Mouse (Mus musculus) ES-E14 (cell line): Measurements from ENCODE around the gene Cadm1. TPM values are rescaled to one million over a fixed set of nuclear protein-coding genes. Genes with fewer than 3 reads are reported as not detected.

ENCODE experiments used
- DNase-seq: peaks from one replicate; pipeline ENCODE4 v3.0.0-alpha.2; 2013; ENCODE audit warnings: low read depth, low spot score
- H3K27ac ChIP-seq: 2 replicates; pipeline ENCODE4 v1.5.1; 2012; ENCODE audit warnings: low read depth, mild to moderate bottlenecking, low read length, moderate library complexity, mixed read lengths; ENCODE audit not compliant: poor library complexity, insufficient read depth, severe bottlenecking
- H3K36me3 ChIP-seq: 2 replicates; pipeline ENCODE4 v1.6.1; 2012; ENCODE audit warnings: mild to moderate bottlenecking, low read length, moderate library complexity, mixed read lengths; ENCODE audit not compliant: control insufficient read depth, poor library complexity, insufficient read depth, severe bottlenecking
- H3K4me1 ChIP-seq, 2 experiments: fragments of 150-350 bp in 1 of 2; sonication (generic) in 1 of 2; 2 replicates each; pipeline ENCODE4 v1.6.1; 2012; ENCODE audit warnings: low read length in 2 of 2, mild to moderate bottlenecking in 1 of 2, mixed read lengths in 1 of 2; ENCODE audit not compliant: control insufficient read depth in 2 of 2, insufficient read depth in 2 of 2, poor library complexity in 1 of 2
- H3K4me3 ChIP-seq, 2 experiments: fragments of 150-350 bp in 1 of 2; sonication (generic) in 1 of 2; 2 replicates each; pipeline ENCODE4 v1.5.1; 2012; ENCODE audit warnings: low read length in 2 of 2, low read depth in 1 of 2, mild to moderate bottlenecking in 1 of 2, mixed read lengths in 1 of 2; ENCODE audit not compliant: insufficient read depth in 1 of 2, poor library complexity in 1 of 2, severe bottlenecking in 1 of 2
- H3K9ac ChIP-seq: 2 replicates; pipeline ENCODE4 v1.6.1; 2012; ENCODE audit warnings: low read depth, mild to moderate bottlenecking, low read length, mixed read lengths; ENCODE audit not compliant: poor library complexity, insufficient read depth, severe bottlenecking
- H3K9me3 ChIP-seq: fragments of 150-350 bp; sonication (generic); 2 replicates; pipeline ENCODE4 v1.6.1; 2012; ENCODE audit warnings: low read depth, mild to moderate bottlenecking, low read length; ENCODE audit not compliant: control insufficient read depth, insufficient read depth
- CHD2 ChIP-seq: IDR thresholded peaks from 2 replicates; pipeline ENCODE4 v1.6.1; 2014; ENCODE audit warnings: mild to moderate bottlenecking, low read depth, low read length, inconsistent platforms
- HCFC1 ChIP-seq: IDR thresholded peaks from 2 replicates; pipeline ENCODE4 v1.6.1; 2012; ENCODE audit warnings: low read length, inconsistent platforms, borderline replicate concordance; ENCODE audit not compliant: insufficient read depth
- MAFK ChIP-seq: IDR thresholded peaks from 2 replicates; pipeline ENCODE4 v1.6.1; 2014; ENCODE audit warnings: mild to moderate bottlenecking, low read depth, low read length, inconsistent platforms; ENCODE audit not compliant: insufficient read depth
- ZC3H11A ChIP-seq: IDR thresholded peaks from 2 replicates; pipeline ENCODE4 v1.6.1; 2012; ENCODE audit warnings: low read depth, mild to moderate bottlenecking, inconsistent platforms, low read length, borderline replicate concordance
- ZNF384 ChIP-seq: IDR thresholded peaks from 2 replicates; pipeline ENCODE4 v1.6.1; 2012; ENCODE audit warnings: low read depth, low read length, inconsistent platforms
- in situ Hi-C, 2 experiments: fragments of 600-800 bp; cut with MboI; formaldehyde crosslinking; loops; one replicate each; pipeline ENCODE4 v1.15.1; 2025; ENCODE audit warnings: low sequenced_read_pairs in 2 of 2, inconsistent platforms in 1 of 2; ENCODE audit not compliant: unreplicated experiment in 2 of 2
- total RNA-seq: library from RNA; depleted of rRNA; stranded (reverse); fragments of 300-350 nt; gene quantifications from 2 replicates; pipeline ENCODE4 v1.2.3, GENCODE M21; 2012

Cadm1 gene
- total RNA-seq, 1 experiment: 78.7 TPM

- H3K9ac ChIP-seq: no peak overlapping the region
- no peak overlapping the region for H3K27ac ChIP-seq
- in situ Hi-C loops: no loop called here
Observed at GRCm38 (mm10) chr9:47776941-47777919, 247.3 kb downstream of the Cadm1 start.

GRCm38 (mm10) chr9:47778438-47778837 lies 248.5 kb downstream of the Cadm1 start:
- H3K4me1 ChIP-seq: no peaks in the 10 kb centered on the region
- DNase-seq: no peak
- H3K4me3 ChIP-seq: no peak overlapping the region
- H3K9me3 ChIP-seq: no peaks in the 10 kb centered on the region
- no peaks in the 10 kb centered on the region for H3K36me3 ChIP-seq
- in situ Hi-C loops: no loop called here
- TF ChIP-seq MAFK (no peak), CHD2 (no peak), ZC3H11A (no peak), ZNF384 (no peak), HCFC1 (no peak)
- no peak overlapping the region for H3K9ac ChIP-seq
- no peak overlapping the region for H3K27ac ChIP-seq

More at GRCm38 (mm10) chr9:47776941-47777919, 247.3 kb downstream of the Cadm1 start:
- Histone ChIP-seq H3K36me3 (no peaks in the 10 kb centered on the region), H3K4me1 (no peaks in the 10 kb centered on the region), H3K9me3 (no peaks in the 10 kb centered on the region), H3K4me3 (no peak overlapping the region)
- DNase-seq: no peak
- TF ChIP-seq ZC3H11A (no peak), MAFK (no peak), ZNF384 (no peak), CHD2 (no peak), HCFC1 (no peak)

DNA sequence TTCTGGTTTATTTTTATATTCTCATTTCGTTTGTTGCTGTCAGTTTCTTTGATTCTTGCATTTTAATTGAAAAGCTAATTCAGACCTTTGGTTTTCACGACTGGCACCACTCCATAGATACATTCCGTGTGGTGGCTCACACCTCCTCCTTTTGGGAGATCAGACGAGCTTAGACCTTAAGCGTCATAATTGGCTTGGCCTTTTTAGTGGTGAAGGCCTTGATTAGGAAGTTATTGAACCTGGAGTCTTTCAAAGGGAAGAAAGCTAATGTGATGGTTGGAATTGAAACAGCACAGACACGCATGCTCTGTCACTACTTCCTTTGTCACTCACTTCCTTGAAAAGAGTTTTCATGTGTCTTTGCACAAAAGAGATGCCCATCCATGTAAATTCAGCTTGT lies 249.3 kb downstream of the Cadm1 start:
- Histone ChIP-seq H3K36me3 (no peaks in the 10 kb centered on the region), H3K9ac (no peak overlapping the region), H3K4me3 (no peak overlapping the region), H3K27ac (no peak overlapping the region), H3K9me3 (no peaks in the 10 kb centered on the region), H3K4me1 (no peaks in the 10 kb centered on the region)
- in situ Hi-C loops: no loop called here
- DNase-seq: no peak
- no peak for TF ChIP-seq ZNF384
- TF ChIP-seq MAFK: no peak
- no peak for TF ChIP-seq CHD2
- no peak for TF ChIP-seq HCFC1
- no peak for TF ChIP-seq ZC3H11A

- Histone ChIP-seq H3K4me1 (no peaks in the 10 kb centered on the region), H3K4me3 (no peak overlapping the region), H3K9ac (no peak overlapping the region), H3K9me3 (no peaks in the 10 kb centered on the region), H3K36me3 (0 out of 2 replicates have a peak, but pooled peaks cover 3% of the 10 kb centered on the region), H3K27ac (no peak overlapping the region)
- TF ChIP-seq MAFK (no peak), CHD2 (no peak), HCFC1 (no peak), ZC3H11A (no peak), ZNF384 (no peak)
- no peak for DNase-seq
- in situ Hi-C loops: no loop called here
Observed at GRCm38 (mm10) chr9:47786642-47787041, 256.7 kb downstream of the Cadm1 start.

DNA sequence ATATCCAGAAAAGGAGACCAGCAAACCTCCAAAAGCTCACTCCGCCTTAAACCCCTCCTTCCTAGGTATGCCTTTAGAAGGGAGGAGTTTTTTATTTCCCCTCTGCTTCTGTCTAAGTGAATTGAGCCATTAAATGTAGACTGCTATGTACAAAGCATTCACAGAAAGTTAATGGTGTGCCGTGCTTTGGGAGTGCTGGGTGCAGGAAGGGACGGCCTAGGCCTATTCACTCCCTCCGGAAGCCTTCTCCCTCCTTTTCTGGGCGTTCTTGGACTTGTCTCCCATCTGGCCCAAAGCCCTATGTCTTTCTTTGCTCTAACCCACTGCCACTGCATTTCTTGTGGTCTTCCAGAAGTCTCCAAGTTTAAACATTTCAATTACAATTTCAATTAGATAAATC lies 268.5 kb downstream of the Cadm1 start:
- Histone ChIP-seq H3K36me3 (peaks cover 15% of the 10 kb centered on the region), H3K4me1 (peaks cover 4% of the 10 kb centered on the region in 2 experiments; a peak in 3 of 4 replicates), H3K9ac (no peak overlapping the region), H3K9me3 (no peaks in the 10 kb centered on the region), H3K4me3 (no peak overlapping the region), H3K27ac (no peak overlapping the region)
- peak; percentile 27 for DNase-seq
- no peak for TF ChIP-seq MAFK
- TF ChIP-seq CHD2: no peak
- TF ChIP-seq ZC3H11A: no peak
- no peak for TF ChIP-seq ZNF384
- no peak for TF ChIP-seq HCFC1
- in situ Hi-C loops: no loop called here
